Comparison of ENCODE assay signal across 9 mouse cellular contexts in genomic region chr5:114373174-114373573, GRCm38 (mm10). TPM values are rescaled to one million over a fixed set of nuclear protein-coding genes. Genes with fewer than 3 reads are reported as not detected.
DNase-seq lines count a peak whose midpoint lies in the region; ATAC-seq and TF ChIP-seq lines count a peak whose summit lies in the region.
"Had no signal": no experiment of that assay in that cellular context is flagged by ENCODE, and none has a peak within 500 bp of the region (broad histone marks: within the 10 kb centered on the region; RNA-seq: fewer than 3 reads in every experiment).

No protein-coding gene starts in this region.

- no peaks in the 10 kb centered on the region for H3K27me3 ChIP-seq in forebrain, embryonic 13.5 days
- no peaks in the 10 kb centered on the region for H3K27me3 ChIP-seq in forebrain, embryonic 12.5 days
- no peaks in the 10 kb centered on the region for H3K27me3 ChIP-seq in embryonic facial prominence, embryonic 15.5 days
- H3K27me3 ChIP-seq in kidney, adult 2 months (replicated peaks; ENCODE audit: control insufficient read depth, insufficient read depth, low read length) = no peaks in the 10 kb centered on the region
- H3K27me3 ChIP-seq in neural tube, embryonic 15.5 days (replicated peaks) = no peaks in the 10 kb centered on the region
- H3K27me3 ChIP-seq: neural tube, embryonic 12.5 days had no signal

- H3K4me3 ChIP-seq in forebrain, embryonic 13.5 days = no peak overlapping the region
- no peak overlapping the region for H3K4me3 ChIP-seq in forebrain, embryonic 12.5 days (replicated peaks)
- no peak overlapping the region for H3K4me3 ChIP-seq in embryonic facial prominence, embryonic 15.5 days (replicated peaks)
- no peak overlapping the region for H3K4me3 ChIP-seq in kidney, adult 2 months (ENCODE audit: insufficient read depth, low read depth, low read length)
- H3K4me3 ChIP-seq in neural tube, embryonic 15.5 days (replicated peaks) = no peak overlapping the region
- H3K4me3 ChIP-seq: neural tube, embryonic 12.5 days had no signal

- 60% methylated on average over 11 of the region's 11 CpGs for WGBS in forebrain, embryonic 13.5 days
- WGBS in forebrain, embryonic 12.5 days = 68% methylated on average over 11 of the region's 11 CpGs
- 45% methylated on average over 11 of the region's 11 CpGs for WGBS in embryonic facial prominence, embryonic 15.5 days
- WGBS in kidney, adult 2 months = 57% methylated on average over 11 of the region's 11 CpGs
- 74% methylated on average over 11 of the region's 11 CpGs for WGBS in neural tube, embryonic 15.5 days

- H3K9me3 ChIP-seq in forebrain, embryonic 13.5 days (replicated peaks) = no peaks in the 10 kb centered on the region
- no peaks in the 10 kb centered on the region for H3K9me3 ChIP-seq in forebrain, embryonic 12.5 days
- H3K9me3 ChIP-seq in embryonic facial prominence, embryonic 15.5 days (replicated peaks) = no peaks in the 10 kb centered on the region
- H3K9me3 ChIP-seq in neural tube, embryonic 15.5 days (replicated peaks) = no peaks in the 10 kb centered on the region
- H3K9me3 ChIP-seq: neural tube, embryonic 12.5 days had no signal

- no peak overlapping the region for H3K4me2 ChIP-seq in forebrain, embryonic 13.5 days
- no peak overlapping the region for H3K4me2 ChIP-seq in forebrain, embryonic 12.5 days
- 0 out of 2 replicates have a peak overlapping the region, but pooled peaks have one; percentile 26 for H3K4me2 ChIP-seq in embryonic facial prominence, embryonic 15.5 days (replicated peaks)
- H3K4me2 ChIP-seq in neural tube, embryonic 15.5 days = no peak overlapping the region
- H3K4me2 ChIP-seq: neural tube, embryonic 12.5 days had no signal

- DNase-seq in kidney, adult 2 months = peak; percentile 63
- peak; percentile 86 for DNase-seq in lung, postnatal 25 days (ENCODE audit: low spot score)
- DNase-seq in right cerebral cortex, postnatal 4 days = no peak
- no peak for DNase-seq in spleen, postnatal 14 days (ENCODE audit: low spot score in 2 of 2)

- 0 out of 2 replicates have a peak overlapping the region, but pooled peaks have one; percentile 8 for H3K27ac ChIP-seq in forebrain, embryonic 13.5 days
- no peak overlapping the region for H3K27ac ChIP-seq in forebrain, embryonic 12.5 days
- H3K27ac ChIP-seq in embryonic facial prominence, embryonic 15.5 days (replicated peaks) = peak overlapping the region; percentile 91
- H3K27ac ChIP-seq in kidney, adult 2 months (ENCODE audit: insufficient read depth, low read depth, low read length) = no peak overlapping the region
- no peak overlapping the region for H3K27ac ChIP-seq in neural tube, embryonic 15.5 days (replicated peaks)
- H3K27ac ChIP-seq: neural tube, embryonic 12.5 days had no signal

- H3K36me3 ChIP-seq in forebrain, embryonic 13.5 days (ENCODE audit: poor library complexity, severe bottlenecking) = peaks cover 80% of the 10 kb centered on the region
- H3K36me3 ChIP-seq in forebrain, embryonic 12.5 days (replicated peaks) = peaks cover 81% of the 10 kb centered on the region
- H3K36me3 ChIP-seq in embryonic facial prominence, embryonic 15.5 days = peaks cover 47% of the 10 kb centered on the region
- H3K36me3 ChIP-seq in kidney, adult 2 months (ENCODE audit: control insufficient read depth, insufficient read depth, low read length) = no peaks in the 10 kb centered on the region
- H3K36me3 ChIP-seq in neural tube, embryonic 15.5 days = peaks cover 64% of the 10 kb centered on the region

- 0 out of 2 replicates have a peak overlapping the region, but pooled peaks have one; percentile 16 for H3K9ac ChIP-seq in forebrain, embryonic 13.5 days
- no peak overlapping the region for H3K9ac ChIP-seq in forebrain, embryonic 12.5 days
- no peak overlapping the region for H3K9ac ChIP-seq in embryonic facial prominence, embryonic 15.5 days
- H3K9ac ChIP-seq in neural tube, embryonic 15.5 days (replicated peaks) = no peak overlapping the region
- H3K9ac ChIP-seq: neural tube, embryonic 12.5 days had no signal

- TF ChIP-seq CTCF in kidney, adult 2 months (conservative IDR thresholded peaks at IDR 0.05; ENCODE audit: insufficient read depth, insufficient read length, low read depth, low read length) = no peak

- H3K4me1 ChIP-seq in forebrain, embryonic 13.5 days = peaks cover 36% of the 10 kb centered on the region
- H3K4me1 ChIP-seq in forebrain, embryonic 12.5 days = peaks cover 30% of the 10 kb centered on the region
- H3K4me1 ChIP-seq in embryonic facial prominence, embryonic 15.5 days = peaks cover 91% of the 10 kb centered on the region
- H3K4me1 ChIP-seq in kidney, adult 2 months (ENCODE audit: control insufficient read depth, insufficient read depth, low read length) = peaks cover 16% of the 10 kb centered on the region
- H3K4me1 ChIP-seq in neural tube, embryonic 15.5 days = peaks cover 72% of the 10 kb centered on the region

- TF ChIP-seq POLR2A in kidney, adult 2 months (IDR thresholded peaks at IDR 0.05; ENCODE audit: low read depth, low read length) = no peak

- no peak for ATAC-seq in forebrain, embryonic 13.5 days
- ATAC-seq in forebrain, embryonic 12.5 days (ENCODE audit: low FRiP score) = no peak
- no peak for ATAC-seq in embryonic facial prominence, embryonic 15.5 days (ENCODE audit: insufficient number of reproducible peaks, low FRiP score, low TSS enrichment, low read depth)
- ATAC-seq in neural tube, embryonic 15.5 days (ENCODE audit: low FRiP score) = no peak

RNA-seq across cellular contexts. Expression of gene Kctd10, which starts 7.1 kb away (rescaled TPM):
- polyA plus RNA-seq in forebrain, embryonic 13.5 days (2015; fragmentation: Nextera tagmentation; extraction: Ambion mirVana) = 81.3 and 89.7 TPM in 2 replicates
- 93.1 and 94.6 TPM in 2 replicates for polyA plus RNA-seq in forebrain, embryonic 12.5 days (2016; fragmentation: Nextera tagmentation; extraction: Ambion mirVana)
- 122 and 129 TPM in 2 replicates for polyA plus RNA-seq in embryonic facial prominence, embryonic 15.5 days (2015; fragmentation: Nextera tagmentation; extraction: Ambion mirVana)
- 63.5 and 63.8 TPM in 2 replicates for polyA plus RNA-seq in kidney, adult 2 months (2012; rRNA removed)
- polyA plus RNA-seq in neural tube, embryonic 15.5 days (2015; fragmentation: Nextera tagmentation; extraction: Ambion mirVana) = 50.5 and 63.8 TPM in 2 replicates

RNA-seq across cellular contexts. Expression of gene Ube3b, which starts 7.2 kb away (rescaled TPM):
- 34.0 and 41.7 TPM in 2 replicates for polyA plus RNA-seq in forebrain, embryonic 13.5 days (2015; fragmentation: Nextera tagmentation; extraction: Ambion mirVana)
- 53.7 and 60.1 TPM in 2 replicates for polyA plus RNA-seq in forebrain, embryonic 12.5 days (2016; fragmentation: Nextera tagmentation; extraction: Ambion mirVana)
- polyA plus RNA-seq in embryonic facial prominence, embryonic 15.5 days (2015; fragmentation: Nextera tagmentation; extraction: Ambion mirVana) = 41.2 and 43.6 TPM in 2 replicates
- polyA plus RNA-seq in kidney, adult 2 months (2012; rRNA removed) = 70.9 and 81.9 TPM in 2 replicates
- polyA plus RNA-seq in neural tube, embryonic 15.5 days (2015; fragmentation: Nextera tagmentation; extraction: Ambion mirVana) = 35.5 and 39.5 TPM in 2 replicates

Comparison
In these comparisons a context has a peak if more than half of its experiments do, and no peak if none do; other contexts are left out.
1. H3K27ac ChIP-seq: peak in forebrain, embryonic 13.5 days (single experiment) and embryonic facial prominence, embryonic 15.5 days (single experiment); none in forebrain, embryonic 12.5 days (single experiment), kidney, adult 2 months (single experiment) and neural tube, embryonic 15.5 days (single experiment).
2. DNase-seq: peak in kidney, adult 2 months (single experiment) and lung, postnatal 25 days (single experiment); none in right cerebral cortex, postnatal 4 days (single experiment) and spleen, postnatal 14 days (0 of 2).